Mouse (Mus musculus) stomach, embryonic 16.5 days (tissue): ENCODE measurements around the gene Mmp19. TPM values are rescaled to one million over a fixed set of nuclear protein-coding genes. Genes with fewer than 3 reads are reported as not detected.

Experiments used
- ATAC-seq: fragments of 200-750 bp; cut with Nextera tagmentation; 2 replicates; pipeline ENCODE4 v1.8.0; 2017; ENCODE audit warnings: moderate number of reproducible peaks, moderate TSS enrichment; ENCODE audit not compliant: insufficient read depth, low FRiP score
- H3K27ac ChIP-seq: fragments of 300-500 bp; sonication (generic); 2 replicates; pipeline ENCODE4 v1.5.1; 2014; ENCODE audit warnings: low read length
- H3K27me3 ChIP-seq: fragments of 300-500 bp; sonication (generic); 2 replicates; pipeline ENCODE4 v1.6.1; 2014; ENCODE audit warnings: low read length, control low read depth, mixed read lengths; ENCODE audit not compliant: control insufficient read depth, insufficient read depth
- H3K36me3 ChIP-seq: fragments of 300-500 bp; sonication (generic); 2 replicates; pipeline ENCODE4 v1.6.1; 2014; ENCODE audit warnings: low read length; ENCODE audit not compliant: control insufficient read depth, insufficient read depth
- H3K4me1 ChIP-seq: fragments of 300-500 bp; sonication (generic); 2 replicates; pipeline ENCODE4 v1.6.1; 2014; ENCODE audit warnings: low read length, control low read depth, mixed read lengths; ENCODE audit not compliant: control insufficient read depth, insufficient read depth
- H3K4me2 ChIP-seq: fragments of 300-500 bp; sonication (generic); 2 replicates; pipeline ENCODE4 v1.6.1; 2014; ENCODE audit warnings: low read depth, low read length, mixed read lengths
- H3K4me3 ChIP-seq: fragments of 300-500 bp; sonication (generic); replicated peaks from 2 replicates; pipeline ENCODE4 v1.5.1; 2014; ENCODE audit warnings: mild to moderate bottlenecking, low read length
- H3K9ac ChIP-seq: fragments of 300-500 bp; sonication (generic); 2 replicates; pipeline ENCODE4 v1.6.1; 2014; ENCODE audit warnings: low read length
- H3K9me3 ChIP-seq: fragments of 300-500 bp; sonication (generic); replicated peaks from 2 replicates; pipeline ENCODE4 v1.6.1; 2016; ENCODE audit warnings: low read length, control low read depth; ENCODE audit not compliant: control insufficient read depth
- WGBS: fragments of 180-500 bp; shearing (Covaris S2); extraction: QIAGEN DNeasy Blood & Tissue Kit; methylation state at CpG from one replicate; pipeline ENCODE4 v1.1.7; 2014; 5-methylcytosine and 5-hydroxymethylcytosine counted together
- polyA plus RNA-seq: library from polyadenylated mRNA; unstranded; fragments of >200 nt; fragmentation: Nextera tagmentation; extraction: Ambion mirVana; gene quantifications from 2 replicates; pipeline ENCODE4 v1.2.1, GENCODE M21; 2015

Mmp19 gene
- 2.2 and 3.5 TPM in 2 replicates for polyA plus RNA-seq

- Histone ChIP-seq H3K36me3 (no peaks in the 10 kb centered on the region), H3K4me3 (peak within 1 kb of the TSS; percentile 24), H3K27me3 (no peaks in the 10 kb centered on the region), H3K9me3 (no peaks in the 10 kb centered on the region), H3K9ac (peak within 1 kb of the TSS; percentile 50; the same call in 1 of the 2 replicates), H3K27ac (no peak within 1 kb of the TSS), H3K4me2 (peak within 1 kb of the TSS; percentile 31; the same call in 1 of the 2 replicates), H3K4me1 (no peaks in the 10 kb centered on the region)
- WGBS: 57% methylated on average over 7 of the region's 7 CpGs
- ATAC-seq: no peak
Measured at GRCm38 (mm10) chr10:128790398-128791124, at the start of gene Mmp19. Gene Mmp19 (plus strand): TSS chr10:128790910.

- H3K36me3 ChIP-seq: no peaks in the 10 kb centered on the region
- peak; percentile 39; the same call in 1 of the 2 replicates for ATAC-seq
- H3K4me3 ChIP-seq: peak overlapping the region; percentile 77
- peak overlapping the region; percentile 73 for H3K4me2 ChIP-seq
- no peaks in the 10 kb centered on the region for H3K9me3 ChIP-seq
- H3K27me3 ChIP-seq: no peaks in the 10 kb centered on the region
- peak overlapping the region; percentile 91 for H3K9ac ChIP-seq
- H3K27ac ChIP-seq: peak overlapping the region; percentile 85
- whole genome bisulfite sequencing: 18% methylated on average over 4 of the region's 4 CpGs
- H3K4me1 ChIP-seq: peaks cover 21% of the 10 kb centered on the region
Measured at GRCm38 (mm10) chr10:128742616-128743015, 48.1 kb upstream of the Mmp19 start.

- Histone ChIP-seq H3K9ac (peak overlapping the region; percentile 91), H3K9me3 (no peaks in the 10 kb centered on the region), H3K4me3 (peak overlapping the region; percentile 77), H3K27ac (peak overlapping the region; percentile 85), H3K36me3 (no peaks in the 10 kb centered on the region), H3K27me3 (no peaks in the 10 kb centered on the region), H3K4me2 (peak overlapping the region; percentile 73), H3K4me1 (peaks cover 20% of the 10 kb centered on the region)
- WGBS: 5% methylated on average over 7 of the region's 7 CpGs
- no peak for ATAC-seq
Measured at GRCm38 (mm10) chr10:128743235-128743634, 47.5 kb upstream of the Mmp19 start.

DNA sequence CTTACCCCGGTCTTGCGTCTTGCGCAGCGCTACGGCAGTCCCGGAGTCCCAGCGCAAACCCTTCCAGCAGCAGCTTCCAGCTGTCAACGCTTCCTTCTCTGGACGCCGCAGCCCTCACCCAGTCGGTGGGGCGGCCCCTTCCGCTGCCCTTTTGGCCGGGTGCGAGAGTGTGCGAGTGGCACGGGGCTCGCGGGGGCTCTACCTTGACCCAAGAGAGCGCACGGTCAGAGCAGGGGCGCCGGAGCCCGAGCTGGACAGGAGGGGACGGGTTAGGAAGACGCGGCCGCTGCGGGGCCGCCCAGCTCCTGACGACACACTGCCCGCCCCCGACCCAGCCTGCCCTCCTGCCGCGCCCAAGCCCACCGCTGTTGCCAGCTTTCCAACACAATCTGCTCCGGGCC, 46.9 kb upstream of the Mmp19 start:
- no peaks in the 10 kb centered on the region for H3K27me3 ChIP-seq
- peak overlapping the region; percentile 77 for H3K4me3 ChIP-seq
- H3K9ac ChIP-seq: peak overlapping the region; percentile 91
- ATAC-seq: peak; percentile 34; the same call in 1 of the 2 replicates
- peak overlapping the region; percentile 85 for H3K27ac ChIP-seq
- WGBS: under 1% methylated on average over 37 of the region's 37 CpGs
- H3K4me1 ChIP-seq: peaks cover 20% of the 10 kb centered on the region
- H3K36me3 ChIP-seq: no peaks in the 10 kb centered on the region
- H3K4me2 ChIP-seq: peak overlapping the region; percentile 73
- H3K9me3 ChIP-seq: no peaks in the 10 kb centered on the region

DNA sequence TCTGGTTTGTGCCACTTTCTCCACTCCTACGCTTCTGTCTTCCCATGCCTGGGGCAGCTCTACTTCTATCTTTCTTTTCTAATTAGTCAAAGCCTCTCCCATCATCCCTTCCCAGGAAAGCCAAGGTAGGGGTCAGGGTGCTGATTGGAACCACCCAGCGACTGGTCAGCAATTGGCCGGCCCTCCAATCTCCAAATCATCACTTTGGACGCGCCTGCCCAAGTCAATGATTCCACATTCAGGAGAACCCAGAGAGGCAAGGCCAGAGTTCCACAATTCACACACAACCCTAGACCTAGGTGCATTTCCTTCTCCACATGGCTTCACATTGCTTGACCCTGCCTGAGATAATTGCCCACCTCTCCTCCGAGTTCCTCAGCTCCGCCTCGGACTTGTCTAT, 46.5 kb upstream of the Mmp19 start:
- Histone ChIP-seq H3K4me1 (peaks cover 24% of the 10 kb centered on the region), H3K4me2 (peak overlapping the region; percentile 73), H3K36me3 (no peaks in the 10 kb centered on the region), H3K9me3 (no peaks in the 10 kb centered on the region), H3K27ac (peak overlapping the region; percentile 85), H3K9ac (peak overlapping the region; percentile 91), H3K27me3 (no peaks in the 10 kb centered on the region), H3K4me3 (peak overlapping the region; percentile 77)
- WGBS: 29% methylated on average over 8 of the region's 8 CpGs
- no peak for ATAC-seq

DNA sequence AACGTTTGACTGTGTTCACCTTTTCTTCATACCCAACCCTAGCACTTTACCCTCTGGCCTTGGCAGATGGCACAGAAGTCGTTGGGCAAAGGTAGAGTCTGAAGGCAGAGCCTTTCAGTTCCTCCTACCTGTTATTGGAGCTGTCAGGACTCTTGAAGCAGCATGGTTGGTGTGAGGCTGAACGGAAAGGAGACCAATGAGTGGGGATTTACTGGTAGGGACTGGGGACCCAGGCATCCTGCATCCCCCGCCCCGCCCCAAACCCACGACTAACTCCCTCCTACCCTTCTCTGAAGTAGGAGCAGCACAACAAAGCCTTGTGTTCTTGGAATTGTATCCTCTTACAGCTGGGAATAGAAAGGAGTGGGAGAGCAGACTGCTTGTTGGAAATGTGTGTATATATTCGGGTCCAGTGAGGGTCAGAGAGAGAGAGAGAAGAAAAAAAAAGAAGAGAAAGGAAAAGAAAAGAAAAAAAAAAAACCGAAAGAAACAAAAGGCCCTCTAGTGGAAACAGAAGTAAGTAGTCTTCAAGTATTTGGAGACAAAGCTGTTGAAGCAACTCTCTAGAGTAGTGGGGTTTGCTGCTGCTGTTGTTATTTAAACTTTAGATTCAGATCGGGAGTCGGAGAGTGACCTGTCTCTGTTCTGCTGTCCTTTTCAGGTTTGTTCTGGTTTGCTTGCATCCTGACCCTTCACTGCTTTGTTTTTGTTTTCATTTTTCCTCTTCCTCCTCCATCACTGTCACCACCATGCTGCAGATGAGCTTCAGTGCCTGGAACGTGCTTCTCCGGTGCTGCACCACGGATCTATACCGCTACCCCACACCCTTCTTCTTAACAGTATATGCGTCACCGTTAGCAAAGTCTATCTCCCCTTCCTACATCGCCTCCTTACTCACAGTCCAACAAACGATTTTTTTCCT, 45.8 kb upstream of the Mmp19 start, which contains the start of gene Dgka:
Gene Dgka (minus strand): TSS at position 176 of the 922 bp plus-strand sequence.
- H3K27ac ChIP-seq: peak within 1 kb of the TSS; percentile 85
- peak within 1 kb of the TSS; percentile 77 for H3K4me3 ChIP-seq
- peak within 1 kb of the TSS; percentile 91 for H3K9ac ChIP-seq
- peaks cover 30% of the 10 kb centered on the region for H3K4me1 ChIP-seq
- H3K27me3 ChIP-seq: no peaks in the 10 kb centered on the region
- ATAC-seq: no peak
- no peaks in the 10 kb centered on the region for H3K36me3 ChIP-seq
- no peaks in the 10 kb centered on the region for H3K9me3 ChIP-seq
- WGBS: 20% methylated on average over 18 of the region's 18 CpGs
- peak within 1 kb of the TSS; percentile 73 for H3K4me2 ChIP-seq

- H3K36me3 ChIP-seq: no peaks in the 10 kb centered on the region
- H3K4me3 ChIP-seq: no peak overlapping the region
- no peaks in the 10 kb centered on the region for H3K27me3 ChIP-seq
- no peak overlapping the region for H3K4me2 ChIP-seq
- peaks cover 30% of the 10 kb centered on the region for H3K4me1 ChIP-seq
- no peak for ATAC-seq
- WGBS: 89% methylated on average over 10 of the region's 10 CpGs
- H3K9ac ChIP-seq: no peak overlapping the region
- H3K27ac ChIP-seq: 0 out of 2 replicates have a peak overlapping the region, but pooled peaks have one; percentile 3
- no peaks in the 10 kb centered on the region for H3K9me3 ChIP-seq
Measured at GRCm38 (mm10) chr10:128745946-128746613, 44.6 kb upstream of the Mmp19 start.

- Histone ChIP-seq H3K9me3 (no peaks in the 10 kb centered on the region), H3K9ac (peak overlapping the region; percentile 78), H3K27ac (peak overlapping the region; percentile 99), H3K4me3 (peak overlapping the region; percentile 74), H3K27me3 (no peaks in the 10 kb centered on the region), H3K4me2 (peak overlapping the region; percentile 96), H3K36me3 (no peaks in the 10 kb centered on the region), H3K4me1 (peaks cover 30% of the 10 kb centered on the region)
- ATAC-seq: no peak
- WGBS: 38% methylated on average over 8 of the region's 9 CpGs
Measured at GRCm38 (mm10) chr10:128746972-128747645, 43.6 kb upstream of the Mmp19 start.
